Comparison of ENCODE assay signal across 8 mouse cellular contexts in genomic region chr1:104769250-104769607, GRCm38 (mm10). TPM values are rescaled to one million over a fixed set of nuclear protein-coding genes. Genes with fewer than 3 reads are reported as not detected.
A peak's percentile ranks its signal among the peaks of the same experiment; 100 is the strongest.
DNase-seq lines count a peak whose midpoint lies in the region; ATAC-seq and TF ChIP-seq lines count a peak whose summit lies in the region.

No protein-coding gene starts in this region.

- H3K9ac ChIP-seq in kidney, embryonic 14.5 days (ENCODE audit: low read depth, low read length) = no peak overlapping the region
- H3K9ac ChIP-seq in forebrain, postnatal 0 days = peak overlapping the region; percentile 59

- H3K4me3 ChIP-seq in kidney, embryonic 14.5 days (ENCODE audit: low read length) = peak overlapping the region; percentile 44
- H3K4me3 ChIP-seq in forebrain, postnatal 0 days (ENCODE audit: low read depth, low read length) = peak overlapping the region; percentile 49
- peak overlapping the region; percentile 59 for H3K4me3 ChIP-seq in limb, embryonic 10.5 days

- no peak overlapping the region for H3K27ac ChIP-seq in kidney, embryonic 14.5 days (ENCODE audit: low read depth, low read length)
- H3K27ac ChIP-seq in forebrain, postnatal 0 days (ENCODE audit: low read depth, low read length) = no peak overlapping the region
- 0 out of 2 replicates have a peak overlapping the region, but pooled peaks have one; percentile 19 for H3K27ac ChIP-seq in limb, embryonic 10.5 days

- no peaks in the 10 kb centered on the region for H3K36me3 ChIP-seq in kidney, embryonic 14.5 days (ENCODE audit: control insufficient read depth, insufficient read depth, low read length)
- no peaks in the 10 kb centered on the region for H3K36me3 ChIP-seq in forebrain, postnatal 0 days (ENCODE audit: insufficient read depth)
- H3K36me3 ChIP-seq in limb, embryonic 10.5 days = no peaks in the 10 kb centered on the region

- peak; percentile 41; the same call in 1 of the 2 replicates for TF ChIP-seq CTCF in forebrain, postnatal 0 days (IDR thresholded peaks at IDR 0.05; ENCODE audit: low read depth)

- H3K9me3 ChIP-seq in kidney, embryonic 14.5 days (ENCODE audit: control insufficient read depth, low read length) = no peaks in the 10 kb centered on the region
- no peaks in the 10 kb centered on the region for H3K9me3 ChIP-seq in forebrain, postnatal 0 days (ENCODE audit: low read length)
- no peaks in the 10 kb centered on the region for H3K9me3 ChIP-seq in limb, embryonic 10.5 days (replicated peaks)

- ATAC-seq in kidney, embryonic 14.5 days (ENCODE audit: low FRiP score, low TSS enrichment) = peak; percentile 82
- ATAC-seq in forebrain, postnatal 0 days = peak; percentile 62

- DNase-seq in kidney, postnatal 14 days = no peak
- peak; percentile 67 to 68 for DNase-seq in cerebellum, adult 18-20 months
- DNase-seq in forebrain, postnatal 0 days = no peak
- DNase-seq in limb, embryonic 10.5 days (ENCODE audit: low spot score) = peak; percentile 59
- peak; percentile 87 for DNase-seq in retina, postnatal 1 day
- DNase-seq in MN1 (ENCODE audit: low spot score) = no peak
- no peak for DNase-seq in adrenal gland, postnatal 14 days

- WGBS in kidney, embryonic 14.5 days = under 1% methylated on average over 12 of the region's 12 CpGs
- under 1% methylated on average over 12 of the region's 12 CpGs for WGBS in forebrain, postnatal 0 days
- 1% methylated on average over 12 of the region's 12 CpGs for WGBS in limb, embryonic 10.5 days

- peaks cover 8% of the 10 kb centered on the region; the same call in 1 of the 2 replicates for H3K27me3 ChIP-seq in kidney, embryonic 14.5 days (ENCODE audit: control insufficient read depth, insufficient read depth, low read length)
- H3K27me3 ChIP-seq in forebrain, postnatal 0 days (ENCODE audit: insufficient read depth, low read length) = no peaks in the 10 kb centered on the region
- H3K27me3 ChIP-seq in limb, embryonic 10.5 days (ENCODE audit: low read depth, poor library complexity, severe bottlenecking) = peaks cover 31% of the 10 kb centered on the region

- peaks cover 3% of the 10 kb centered on the region; the same call in 1 of the 2 replicates for H3K4me1 ChIP-seq in kidney, embryonic 14.5 days (ENCODE audit: control insufficient read depth, insufficient read depth, low read length)
- H3K4me1 ChIP-seq in forebrain, postnatal 0 days (ENCODE audit: insufficient read depth) = 0 out of 2 replicates have a peak, but pooled peaks cover 4% of the 10 kb centered on the region
- peaks cover 17% of the 10 kb centered on the region for H3K4me1 ChIP-seq in limb, embryonic 10.5 days

- peak overlapping the region; percentile 91 for H3K4me2 ChIP-seq in kidney, embryonic 14.5 days (replicated peaks; ENCODE audit: low read depth, low read length)
- peak overlapping the region; percentile 98 for H3K4me2 ChIP-seq in forebrain, postnatal 0 days (ENCODE audit: low read depth)

RNA-seq across cellular contexts. Expression of gene Cdh20, which starts 0.9 kb away (rescaled TPM):
- 0.08 and 0.10 TPM in 2 replicates for polyA plus RNA-seq in kidney, embryonic 14.5 days (2014; fragmentation: Nextera tagmentation; extraction: Ambion mirVana)
- 6.4 and 8.9 TPM in 2 replicates for total RNA-seq in forebrain, postnatal 0 days (2014; rRNA removed)
- 1.3 and 2.0 TPM in 2 replicates for polyA plus RNA-seq in forebrain, postnatal 0 days (2015; fragmentation: Nextera tagmentation; extraction: Ambion mirVana)
- 0.18 TPM in 2 replicates for polyA plus RNA-seq in limb, embryonic 10.5 days (2016; fragmentation: Nextera tagmentation; extraction: Ambion mirVana)
- total RNA-seq in adrenal gland, postnatal 14 days (2021) = 0.15 and 0.34 TPM in 2 replicates

Comparison
In these comparisons a context has a peak if more than half of its experiments do, and no peak if none do; other contexts are left out.
1. DNase-seq: peak in cerebellum, adult 18-20 months (2 of 2), limb, embryonic 10.5 days (single experiment) and retina, postnatal 1 day (single experiment); none in kidney, postnatal 14 days (single experiment), forebrain, postnatal 0 days (single experiment), MN1 (single experiment) and adrenal gland, postnatal 14 days (single experiment).
2. Peak in every context shown above with its lines, with median percentiles within 50 percentile points of each other: H3K4me3 ChIP-seq.